Mouse (Mus musculus) T-cell, adult 2 months (primary cell): ENCODE results near the gene Spire2.

ENCODE experiments used
- DNase-seq: peaks from one replicate; pipeline ENCODE4 v3.0.0; 2022; ENCODE audit warnings: low spot score

Spire2 gene

GRCm38 (mm10) chr8:123334467-123334866, 2.0 kb downstream of the Spire2 start:
- DNase-seq: no peak

- DNase-seq: no peak
These were observed 5.0 kb downstream of the Spire2 start for GRCm38 (mm10) chr8:123337475-123337874.

- no peak for DNase-seq
These were observed 7.6 kb downstream of the Spire2 start for GRCm38 (mm10) chr8:123340071-123340470.

GRCm38 (mm10) chr8:123341040-123342015, 8.8 kb downstream of the Spire2 start:
- DNase-seq: no peak

- DNase-seq: no peak
These were observed 9.7 kb downstream of the Spire2 start for GRCm38 (mm10) chr8:123342253-123342652.

GRCm38 (mm10) chr8:123342911-123343310, 10.4 kb downstream of the Spire2 start:
- DNase-seq: no peak

GRCm38 (mm10) chr8:123343422-123343821, 10.9 kb downstream of the Spire2 start:
- no peak for DNase-seq

- no peak for DNase-seq
These were observed 12.6 kb downstream of the Spire2 start for GRCm38 (mm10) chr8:123345135-123345534.

GRCm38 (mm10) chr8:123345856-123346255, 13.3 kb downstream of the Spire2 start:
- DNase-seq: no peak

- no peak for DNase-seq
These were observed 14.8 kb downstream of the Spire2 start for GRCm38 (mm10) chr8:123347293-123347692.

- DNase-seq: no peak
These were observed 15.8 kb downstream of the Spire2 start for GRCm38 (mm10) chr8:123348237-123348843.

- no peak for DNase-seq
These were observed 16.6 kb downstream of the Spire2 start for GRCm38 (mm10) chr8:123349073-123349472.

- DNase-seq: no peak
These were observed 19.6 kb downstream of the Spire2 start for GRCm38 (mm10) chr8:123352118-123352517.

- no peak for DNase-seq
These were observed 20.3 kb downstream of the Spire2 start for GRCm38 (mm10) chr8:123352786-123353185.

- DNase-seq: no peak
These were observed 20.7 kb downstream of the Spire2 start for GRCm38 (mm10) chr8:123353216-123353615.

GRCm38 (mm10) chr8:123361082-123361739, 28.7 kb downstream of the Spire2 start:
- DNase-seq: peak; percentile 58

- DNase-seq: peak; percentile 98
These were observed 41.1 kb downstream of the Spire2 start, which contains the start of gene Tcf25 for GRCm38 (mm10) chr8:123373403-123374238. TSS of gene Tcf25 (plus strand) at chr8:123373753.

- peak; percentile 91 for DNase-seq
These were observed 41.7 kb downstream of the Spire2 start for GRCm38 (mm10) chr8:123374239-123374578.

- DNase-seq: no peak
These were observed 43.2 kb downstream of the Spire2 start for GRCm38 (mm10) chr8:123375701-123376100.

GRCm38 (mm10) chr8:123376106-123376505, 43.6 kb downstream of the Spire2 start:
- DNase-seq: no peak

GRCm38 (mm10) chr8:123381711-123382110, 49.2 kb downstream of the Spire2 start:
- DNase-seq: no peak

- no peak for DNase-seq
These were observed 50.0 kb downstream of the Spire2 start for GRCm38 (mm10) chr8:123382516-123382915.
